Mouse (Mus musculus) mouse embryonic stem cell (cell line): ENCODE results near the gene Cemip2.

Experiments
- in situ Hi-C, 2 experiments: fragments of 300-500 bp; cut with MboI; formaldehyde crosslinking; loops; 1 replicate in 1 of 2; 3 replicates in 1 of 2; pipeline ENCODE4 v1.14.3; 2019 to 2020; ENCODE audit warnings: low sequenced_read_pairs in 2 of 2, low pct_unique_long_range_greater_than_20kb in 1 of 2, mixed read lengths in 1 of 2; ENCODE audit not compliant: unreplicated experiment in 1 of 2

Gene Cemip2

GRCm38 (mm10) chr19:21798700-21799099, 20.6 kb downstream of the Cemip2 start:
- in situ Hi-C loops, result no loop called here

GRCm38 (mm10) chr19:21799410-21800373, 21.6 kb downstream of the Cemip2 start:
- in situ Hi-C loops, result no loop called here

DNA sequence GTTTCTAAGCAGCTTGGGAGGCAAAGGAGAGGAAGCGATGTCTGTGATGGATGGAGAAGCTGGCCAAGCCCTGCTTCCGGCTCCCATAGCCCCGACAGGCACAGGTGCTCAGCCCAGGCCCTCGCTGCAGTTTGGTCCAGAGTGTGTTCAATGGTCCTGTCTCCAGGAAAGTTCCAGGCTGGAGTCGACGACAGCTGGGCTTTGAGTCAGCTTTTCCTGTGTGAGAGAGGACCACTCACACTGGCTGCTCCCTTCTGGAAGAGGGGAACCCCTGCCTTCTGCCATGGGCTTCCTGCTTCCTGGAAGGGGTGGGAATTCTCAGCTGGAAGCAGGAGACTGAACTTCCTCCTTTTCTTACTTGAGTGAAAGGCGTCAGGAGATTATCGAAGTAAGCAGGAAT, 26.3 kb downstream of the Cemip2 start:
- in situ Hi-C loops, result no loop called here

DNA sequence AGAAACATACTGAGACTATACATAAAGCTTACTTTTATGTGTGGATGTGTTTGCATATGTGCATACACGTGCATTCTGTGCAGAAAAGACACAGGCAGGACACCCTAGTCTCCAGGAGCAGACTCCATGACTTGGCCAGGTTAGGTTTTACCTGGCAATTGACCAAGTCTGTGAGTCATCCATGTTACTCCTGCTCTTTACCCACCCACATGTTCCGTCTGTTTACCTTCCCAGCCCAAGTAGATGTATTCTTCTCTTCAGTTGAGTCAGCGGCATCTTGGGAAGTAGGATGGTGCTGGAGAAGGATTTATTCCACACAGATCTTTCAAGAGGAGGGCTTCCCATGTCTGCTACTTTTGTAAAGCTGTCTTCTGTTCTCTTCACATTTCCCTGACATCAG, 27.2 kb downstream of the Cemip2 start:
- in situ Hi-C loops, result no loop called here

DNA sequence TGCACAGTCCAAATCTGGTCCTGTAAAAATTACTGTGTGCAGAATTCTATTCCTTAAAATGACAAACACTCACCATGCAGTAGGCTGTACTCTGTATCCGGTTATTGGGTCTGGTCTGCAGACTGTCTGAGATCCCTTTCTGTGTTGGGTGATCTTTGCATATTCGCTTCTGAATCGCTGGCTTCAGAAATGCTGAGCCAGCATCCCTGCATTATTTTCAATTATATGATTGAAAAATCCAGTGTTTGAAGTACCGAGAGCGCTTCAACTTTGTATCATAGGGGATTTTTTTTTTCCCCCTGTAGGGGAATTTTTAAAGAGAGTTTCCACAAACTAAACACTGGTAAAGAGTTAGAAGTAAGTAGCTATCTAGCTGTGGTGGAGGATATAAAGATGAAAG, 32.0 kb downstream of the Cemip2 start:
- in situ Hi-C loops, result no loop called here

- in situ Hi-C loops, result no loop called here
Observed at GRCm38 (mm10) chr19:21813560-21813959, 35.4 kb downstream of the Cemip2 start.

GRCm38 (mm10) chr19:21814433-21815020, 36.4 kb downstream of the Cemip2 start:
- in situ Hi-C loops, result no loop called here

DNA sequence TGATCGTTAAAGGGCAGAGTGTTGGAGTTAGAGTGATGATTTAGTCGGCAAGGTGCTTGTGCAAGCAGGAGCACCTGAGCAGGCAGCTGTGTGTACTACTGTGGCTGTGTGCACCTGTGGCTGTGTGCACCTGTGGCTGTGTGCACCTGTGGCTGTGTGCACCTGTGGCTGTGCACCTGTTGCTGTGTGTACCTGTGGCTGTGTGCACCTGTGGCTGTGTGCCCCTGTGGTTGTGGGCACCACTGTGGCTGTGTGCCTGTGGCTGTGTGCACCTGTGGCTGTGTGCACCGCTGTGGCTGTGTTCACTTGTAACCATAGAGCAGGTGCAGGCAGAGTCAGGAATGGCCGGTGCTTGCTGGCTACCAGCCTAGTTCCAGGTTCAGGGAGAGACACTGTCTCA, 38.1 kb downstream of the Cemip2 start:
- in situ Hi-C loops, result no loop called here

DNA sequence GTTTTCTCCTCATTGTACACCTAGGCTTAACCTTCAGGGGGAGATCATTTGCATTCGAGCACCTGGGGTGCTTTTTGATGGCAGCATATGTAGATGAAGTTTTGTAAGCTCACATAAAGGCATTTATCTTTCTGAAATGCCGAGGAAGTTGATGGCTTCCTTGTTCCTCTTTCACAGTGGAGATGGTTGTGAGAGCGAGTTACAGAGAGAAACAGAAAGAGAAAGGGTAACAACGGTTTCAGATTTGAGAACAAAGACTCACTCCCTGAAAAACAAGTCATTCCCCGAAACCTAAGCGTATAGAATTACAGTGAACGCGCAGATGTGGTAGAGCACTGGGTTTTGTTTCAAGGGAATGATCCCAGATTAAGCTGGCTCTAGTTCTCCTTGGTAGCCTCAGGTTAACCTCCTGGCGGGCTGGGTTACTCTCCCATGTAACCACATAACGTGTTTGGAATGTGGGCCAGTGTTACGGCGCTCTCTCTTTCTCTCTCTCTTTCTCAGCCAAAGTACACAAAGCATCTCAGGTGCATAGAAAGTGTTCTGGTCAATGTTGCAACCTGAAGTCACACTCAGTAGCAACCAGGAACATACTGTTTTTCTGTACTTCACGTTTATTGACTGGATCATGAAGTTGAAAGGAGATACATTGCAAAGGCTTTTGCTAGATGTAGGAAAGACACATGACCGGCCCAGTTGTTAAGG, 40.0 kb downstream of the Cemip2 start:
- in situ Hi-C loops, result no loop called here

DNA sequence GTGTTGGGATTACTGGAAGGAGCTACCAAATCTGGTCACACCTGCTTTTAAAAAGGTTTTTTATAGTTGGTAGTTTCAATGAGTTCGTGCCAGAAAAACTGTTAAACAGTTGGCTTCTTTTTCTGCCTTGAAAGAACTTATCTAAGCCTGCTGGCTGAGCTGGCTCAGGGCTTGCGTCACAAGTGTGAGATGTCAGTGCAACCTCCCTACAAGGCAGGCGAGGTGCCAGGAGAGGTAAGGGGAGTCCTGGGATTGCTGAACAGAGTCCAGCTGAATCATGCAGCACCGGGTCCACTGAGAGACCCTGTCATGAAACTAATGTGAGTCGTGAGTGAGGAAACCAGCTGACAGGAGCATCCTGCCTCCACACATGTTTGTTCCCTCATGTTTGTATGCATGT, 41.4 kb downstream of the Cemip2 start:
- in situ Hi-C loops, result no loop called here

- in situ Hi-C loops, result no loop called here
Observed at GRCm38 (mm10) chr19:21820126-21820525, 42.0 kb downstream of the Cemip2 start.

GRCm38 (mm10) chr19:21821877-21822276, 43.7 kb downstream of the Cemip2 start:
- in situ Hi-C loops, result no loop called here

GRCm38 (mm10) chr19:21824146-21824545, 46.0 kb downstream of the Cemip2 start:
- in situ Hi-C loops, result no loop called here

DNA sequence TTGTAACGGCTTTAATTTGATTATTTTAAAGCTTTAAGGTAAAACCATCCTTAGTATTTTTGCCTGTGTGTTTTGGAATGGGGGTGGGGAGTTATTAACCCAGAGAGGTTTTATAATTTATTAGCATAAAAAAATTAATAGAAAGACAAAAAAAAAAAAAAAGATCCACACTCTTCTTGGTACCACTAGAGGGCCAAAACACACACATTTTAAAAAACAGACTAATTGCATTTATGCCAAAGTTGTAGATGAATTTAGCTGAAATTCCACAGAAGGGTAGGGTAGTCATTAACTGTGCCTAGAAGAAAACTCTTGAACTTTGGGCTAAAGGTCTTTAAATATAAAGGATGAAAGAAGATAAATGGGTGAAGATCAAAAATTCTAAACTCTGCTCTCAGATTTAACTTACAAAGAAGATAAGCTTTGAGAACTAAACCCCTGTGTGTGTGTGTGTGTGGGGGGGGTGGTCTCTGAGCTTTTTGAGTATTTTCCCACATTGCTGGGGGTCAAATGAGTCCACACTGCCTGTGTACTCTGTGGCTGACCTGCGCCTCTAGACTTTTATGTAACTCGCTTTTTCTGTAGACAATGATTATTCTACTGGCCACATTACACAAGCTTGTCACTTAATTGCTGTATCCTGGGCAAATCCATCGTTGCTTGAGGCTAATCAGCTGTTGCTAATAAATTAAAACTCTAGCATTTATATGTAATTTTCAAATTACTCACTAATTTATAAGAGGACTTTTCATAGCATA, 47.2 kb downstream of the Cemip2 start:
- in situ Hi-C loops, result loop anchor here in 1 of 2 experiments (25.0 kb wide), 1 partner anchor 487 kb away; no protein-coding TSS in a partner anchor

- in situ Hi-C loops, result loop anchor here in 1 of 2 experiments (25.0 kb wide), 1 partner anchor 479 kb away; no protein-coding TSS in a partner anchor
Observed at GRCm38 (mm10) chr19:21833416-21833992, 55.4 kb downstream of the Cemip2 start.

- in situ Hi-C loops, result loop anchor here in 1 of 2 experiments (25.0 kb wide), 1 partner anchor 477 kb away; no protein-coding TSS in a partner anchor
Observed at GRCm38 (mm10) chr19:21834952-21835351, 56.8 kb downstream of the Cemip2 start.

DNA sequence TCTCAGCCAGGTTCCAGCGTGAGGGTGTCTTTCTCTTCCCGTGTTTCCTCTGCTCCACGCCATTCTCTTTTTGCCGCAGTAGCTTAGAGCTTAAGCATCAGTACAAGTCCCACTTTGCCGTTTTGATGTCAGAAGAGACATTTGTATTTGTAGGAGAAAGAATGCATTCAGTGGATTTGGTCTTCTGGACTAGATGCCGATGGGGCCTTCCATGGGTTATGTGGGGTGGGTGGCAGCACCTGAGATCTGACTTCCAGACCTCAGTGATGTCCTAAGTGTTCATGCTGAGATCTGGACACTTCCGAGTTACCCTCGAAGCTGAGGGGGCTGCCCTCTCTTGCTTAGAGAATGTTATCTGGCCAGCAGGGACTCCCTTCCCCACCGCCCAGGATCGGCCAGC, 72.6 kb downstream of the Cemip2 start:
- in situ Hi-C loops, result no loop called here
